Mouse (Mus musculus) neural tube, embryonic 14.5 days (tissue): Measurements from ENCODE around the gene Babam2. TPM values are rescaled to one million over a fixed set of nuclear protein-coding genes. Genes with fewer than 3 reads are reported as not detected.

Experiments
- ATAC-seq: fragments of 200-750 bp; cut with Nextera tagmentation; 2 replicates; pipeline ENCODE4 v1.8.0; 2017; ENCODE audit warnings: low read depth, mild to moderate bottlenecking, moderate TSS enrichment, moderate library complexity
- H3K27ac ChIP-seq: fragments of 300-500 bp; sonication (generic); 2 replicates; pipeline ENCODE4 v1.5.1; 2014; ENCODE audit warnings: low read depth, mild to moderate bottlenecking, control low read depth, low read length, moderate library complexity, mixed read lengths
- H3K27me3 ChIP-seq: fragments of 300-500 bp; sonication (generic); 2 replicates; pipeline ENCODE4 v1.6.1; 2014; ENCODE audit warnings: low read length; ENCODE audit not compliant: control insufficient read depth, insufficient read depth
- H3K36me3 ChIP-seq: fragments of 300-500 bp; sonication (generic); 2 replicates; pipeline ENCODE4 v1.6.1; 2014; ENCODE audit warnings: low read length, mixed read lengths; ENCODE audit not compliant: control insufficient read depth, insufficient read depth
- H3K4me1 ChIP-seq: fragments of 300-500 bp; sonication (generic); 2 replicates; pipeline ENCODE4 v1.6.1; 2014; ENCODE audit warnings: low read length; ENCODE audit not compliant: control insufficient read depth, insufficient read depth
- H3K4me2 ChIP-seq: fragments of 300-500 bp; sonication (generic); 2 replicates; pipeline ENCODE4 v1.6.1; 2014; ENCODE audit warnings: mild to moderate bottlenecking, low read depth, low read length, control low read depth
- H3K4me3 ChIP-seq: fragments of 300-500 bp; sonication (generic); 2 replicates; pipeline ENCODE4 v1.5.1; 2014; ENCODE audit warnings: low read depth, low read length, control low read depth, mixed read lengths
- H3K9ac ChIP-seq: fragments of 300-500 bp; sonication (generic); replicated peaks from 2 replicates; pipeline ENCODE4 v1.6.1; 2014; ENCODE audit warnings: low read depth, mild to moderate bottlenecking, control low read depth, low read length, mixed read lengths
- H3K9me3 ChIP-seq: fragments of 300-500 bp; sonication (generic); 2 replicates; pipeline ENCODE4 v1.6.1; 2016; ENCODE audit warnings: low read length; ENCODE audit not compliant: control insufficient read depth
- WGBS: fragments of 180-500 bp; shearing (Covaris S2); extraction: QIAGEN DNeasy Blood & Tissue Kit; methylation state at CpG from one replicate; pipeline ENCODE4 v1.1.7; 2014; 5-methylcytosine and 5-hydroxymethylcytosine counted together
- polyA plus RNA-seq: library from polyadenylated mRNA; unstranded; fragments of >200 nt; fragmentation: Nextera tagmentation; extraction: Ambion mirVana; gene quantifications from 2 replicates; pipeline ENCODE4 v1.2.1, GENCODE M21; 2014

Gene Babam2
- polyA plus RNA-seq, 1 experiment from 2014 or later = 43.5 TPM

DNA sequence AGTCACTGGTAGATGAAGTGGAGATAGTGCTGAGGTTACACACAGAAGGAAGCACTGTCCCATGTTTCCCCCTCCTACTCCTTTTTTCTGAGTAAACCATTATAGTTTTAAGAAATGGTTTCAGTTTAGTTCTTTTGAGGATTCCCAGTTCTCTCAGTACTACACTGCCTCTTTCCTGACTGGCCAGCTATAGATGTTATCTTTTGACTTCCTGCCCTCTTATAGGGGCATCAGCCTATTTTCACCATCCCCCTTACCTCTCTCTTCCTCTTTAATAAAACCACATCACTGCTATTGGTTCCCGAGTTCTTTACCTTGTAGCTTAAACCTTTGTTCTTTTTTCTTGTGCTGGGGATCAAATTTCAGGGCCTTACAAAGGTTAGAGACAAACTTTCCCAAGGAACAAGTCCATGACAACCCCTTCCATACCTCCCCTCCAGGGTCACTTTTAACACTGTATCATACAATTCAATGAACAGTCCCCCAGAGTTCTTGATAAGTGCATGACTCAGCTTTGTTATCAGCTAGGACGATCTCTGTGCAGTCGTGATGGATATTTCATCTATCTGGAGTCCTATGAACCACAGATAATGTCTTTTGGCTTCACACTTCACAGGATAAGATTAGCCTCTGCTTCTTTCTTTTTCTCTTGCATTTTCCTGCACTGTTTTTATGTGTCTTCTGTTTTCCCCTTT, 35.3 kb downstream of the Babam2 start:
- no peaks in the 10 kb centered on the region for H3K4me1 ChIP-seq
- H3K4me3 ChIP-seq = no peak overlapping the region
- no peaks in the 10 kb centered on the region for H3K9me3 ChIP-seq
- H3K4me2 ChIP-seq = no peak overlapping the region
- no peak for ATAC-seq
- H3K27me3 ChIP-seq = no peaks in the 10 kb centered on the region
- WGBS = 61% methylated on average over 3 of the region's 3 CpGs
- no peaks in the 10 kb centered on the region for H3K36me3 ChIP-seq
- no peak overlapping the region for H3K27ac ChIP-seq
- no peak overlapping the region for H3K9ac ChIP-seq

GRCm38 (mm10) chr5:31741931-31742330, 44.4 kb downstream of the Babam2 start:
- H3K4me3 ChIP-seq = no peak overlapping the region
- WGBS = 94% methylated on average over 1 of the region's 1 CpGs
- H3K27me3 ChIP-seq = no peaks in the 10 kb centered on the region
- H3K4me2 ChIP-seq = no peak overlapping the region
- H3K27ac ChIP-seq = no peak overlapping the region
- no peak for ATAC-seq
- H3K36me3 ChIP-seq = no peaks in the 10 kb centered on the region
- no peak overlapping the region for H3K9ac ChIP-seq
- no peaks in the 10 kb centered on the region for H3K9me3 ChIP-seq
- H3K4me1 ChIP-seq = no peaks in the 10 kb centered on the region

GRCm38 (mm10) chr5:31742521-31743031, 45.1 kb downstream of the Babam2 start:
- Histone ChIP-seq H3K4me2 (no peak overlapping the region), H3K9me3 (no peaks in the 10 kb centered on the region), H3K9ac (no peak overlapping the region), H3K27ac (no peak overlapping the region), H3K4me3 (no peak overlapping the region), H3K36me3 (no peaks in the 10 kb centered on the region), H3K27me3 (no peaks in the 10 kb centered on the region), H3K4me1 (no peaks in the 10 kb centered on the region)
- ATAC-seq = no peak
- 39% methylated on average over 4 of the region's 4 CpGs for WGBS

DNA sequence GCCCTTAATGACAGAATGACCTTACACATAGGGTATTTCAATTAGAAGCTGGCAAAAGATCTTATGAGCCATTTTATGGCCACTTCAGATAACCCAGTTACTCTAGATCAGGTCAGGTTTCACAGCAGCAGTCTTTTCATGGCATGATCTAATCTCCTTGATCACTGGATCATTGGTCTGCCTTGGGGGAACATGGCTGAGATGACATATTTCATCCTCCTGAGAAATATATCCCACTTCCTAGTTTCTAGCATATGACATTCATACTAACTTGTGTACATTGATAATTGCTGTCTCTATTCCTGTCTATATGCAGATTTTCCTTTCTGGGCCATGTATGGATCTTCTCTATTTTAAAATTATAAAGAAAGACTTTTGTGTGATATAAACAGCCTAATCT, 51.9 kb downstream of the Babam2 start:
- no peaks in the 10 kb centered on the region for H3K4me1 ChIP-seq
- H3K9me3 ChIP-seq = no peaks in the 10 kb centered on the region
- no peak overlapping the region for H3K4me2 ChIP-seq
- H3K36me3 ChIP-seq = no peaks in the 10 kb centered on the region
- H3K27ac ChIP-seq = no peak overlapping the region
- no peak overlapping the region for H3K9ac ChIP-seq
- no peak for ATAC-seq
- no peaks in the 10 kb centered on the region for H3K27me3 ChIP-seq
- H3K4me3 ChIP-seq = no peak overlapping the region

- no peak overlapping the region for H3K27ac ChIP-seq
- no peaks in the 10 kb centered on the region for H3K9me3 ChIP-seq
- H3K9ac ChIP-seq = no peak overlapping the region
- H3K4me2 ChIP-seq = no peak overlapping the region
- 40% methylated on average over 9 of the region's 9 CpGs for WGBS
- ATAC-seq = no peak
- no peaks in the 10 kb centered on the region for H3K27me3 ChIP-seq
- H3K4me3 ChIP-seq = no peak overlapping the region
- no peaks in the 10 kb centered on the region for H3K4me1 ChIP-seq
- H3K36me3 ChIP-seq = no peaks in the 10 kb centered on the region
These were observed 52.9 kb downstream of the Babam2 start for GRCm38 (mm10) chr5:31750231-31750925.

DNA sequence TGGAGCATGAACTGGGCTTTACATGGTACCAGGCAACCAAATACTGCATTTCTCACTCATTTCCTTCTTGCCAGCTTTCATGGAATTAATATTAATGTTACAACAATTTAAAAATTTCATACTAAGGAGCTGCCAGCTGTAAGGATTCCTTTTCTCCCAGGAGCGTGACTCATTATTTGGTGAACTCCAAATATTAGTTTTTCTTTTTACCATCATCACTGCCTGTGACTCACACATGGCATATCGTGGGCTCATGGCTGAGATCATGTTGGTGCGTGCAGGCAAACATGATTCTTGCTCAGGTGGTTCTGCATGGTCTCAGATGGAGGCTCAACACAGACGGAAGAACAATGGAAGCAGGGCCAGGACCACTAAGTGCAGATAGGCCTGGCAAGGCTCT, 53.5 kb downstream of the Babam2 start:
- Histone ChIP-seq H3K4me1 (no peaks in the 10 kb centered on the region), H3K4me3 (no peak overlapping the region), H3K9ac (no peak overlapping the region), H3K9me3 (no peaks in the 10 kb centered on the region), H3K27ac (no peak overlapping the region), H3K27me3 (no peaks in the 10 kb centered on the region), H3K36me3 (no peaks in the 10 kb centered on the region), H3K4me2 (no peak overlapping the region)
- 86% methylated on average over 4 of the region's 4 CpGs for WGBS
- ATAC-seq = no peak

- Histone ChIP-seq H3K27ac (no peak overlapping the region), H3K4me3 (no peak overlapping the region), H3K36me3 (no peaks in the 10 kb centered on the region), H3K9ac (no peak overlapping the region), H3K4me2 (no peak overlapping the region), H3K9me3 (no peaks in the 10 kb centered on the region), H3K4me1 (no peaks in the 10 kb centered on the region), H3K27me3 (no peaks in the 10 kb centered on the region)
- WGBS = 79% methylated on average over 1 of the region's 1 CpGs
- ATAC-seq = no peak
These were observed 57.1 kb downstream of the Babam2 start for GRCm38 (mm10) chr5:31754634-31755033.

DNA sequence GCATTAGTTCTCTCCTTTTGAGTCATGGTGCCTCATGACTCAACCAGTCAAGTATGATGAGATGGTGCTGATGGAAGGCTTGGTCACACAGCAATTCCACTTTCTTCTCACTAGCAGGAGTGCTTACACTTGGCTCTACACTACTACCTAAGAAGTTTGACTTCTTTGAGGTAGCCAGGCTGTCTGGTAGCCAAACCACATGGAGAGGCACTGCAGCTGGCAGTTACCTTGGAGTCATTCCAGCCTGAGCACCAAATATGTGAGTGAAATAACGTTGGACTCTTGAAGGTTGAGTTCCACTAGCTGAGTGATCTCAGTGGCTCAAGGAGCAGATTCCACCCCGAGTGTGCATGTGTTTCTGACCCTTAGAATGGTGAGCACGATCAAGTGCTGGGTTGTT, 57.8 kb downstream of the Babam2 start:
- H3K36me3 ChIP-seq = no peaks in the 10 kb centered on the region

GRCm38 (mm10) chr5:31758310-31759091, 61.0 kb downstream of the Babam2 start:
- H3K27me3 ChIP-seq = no peaks in the 10 kb centered on the region
- no peaks in the 10 kb centered on the region for H3K36me3 ChIP-seq
- H3K4me1 ChIP-seq = no peaks in the 10 kb centered on the region
- no peak overlapping the region for H3K9ac ChIP-seq
- H3K9me3 ChIP-seq = no peaks in the 10 kb centered on the region
- ATAC-seq = no peak
- H3K4me3 ChIP-seq = no peak overlapping the region
- no peak overlapping the region for H3K4me2 ChIP-seq
- 92% methylated on average over 9 of the region's 9 CpGs for WGBS
- H3K27ac ChIP-seq = no peak overlapping the region

More for the DNA sequence above, 57.8 kb downstream of the Babam2 start:
- no peak overlapping the region for H3K4me3 ChIP-seq
- no peak overlapping the region for H3K4me2 ChIP-seq
- H3K4me1 ChIP-seq = no peaks in the 10 kb centered on the region
- H3K9ac ChIP-seq = no peak overlapping the region
- H3K9me3 ChIP-seq = no peaks in the 10 kb centered on the region
- H3K27me3 ChIP-seq = no peaks in the 10 kb centered on the region
- H3K27ac ChIP-seq = no peak overlapping the region
- 95% methylated on average over 3 of the region's 3 CpGs for WGBS
- ATAC-seq = no peak
